Mouse (Mus musculus) heart, adult 2 months (tissue): ENCODE results near the gene Gm11569. TPM values are rescaled to one million over a fixed set of nuclear protein-coding genes. Genes with fewer than 3 reads are reported as not detected.

Experiments
- DNase-seq, 2 experiments: peaks; one replicate each; pipeline ENCODE4 v3.0.0; 2021
- H3K27ac ChIP-seq: fragments of 200-600 bp; 2 replicates; pipeline ENCODE4 v1.8.1; 2022
- H3K27me3 ChIP-seq: fragments of 200-500 bp; 2 replicates; pipeline ENCODE4 v1.6.1; 2012; ENCODE audit warnings: mild to moderate bottlenecking, low read length, inconsistent platforms, mixed read lengths; ENCODE audit not compliant: control insufficient read depth, insufficient read depth
- H3K36me3 ChIP-seq: fragments of 200-500 bp; 2 replicates; pipeline ENCODE4 v1.6.1; 2012; ENCODE audit warnings: low read length, inconsistent platforms; ENCODE audit not compliant: control insufficient read depth, insufficient read depth
- H3K4me1 ChIP-seq: fragments of 200-500 bp; 2 replicates; pipeline ENCODE4 v1.6.1; 2011; ENCODE audit warnings: low read length; ENCODE audit not compliant: control insufficient read depth, insufficient read depth
- H3K4me3 ChIP-seq: fragments of 200-600 bp; 2 replicates; pipeline ENCODE4 v1.8.1; 2022
- H3K79me2 ChIP-seq: fragments of 200-500 bp; replicated peaks from 2 replicates; pipeline ENCODE4 v1.6.1; 2012; ENCODE audit warnings: mild to moderate bottlenecking, inconsistent platforms, low read length, moderate library complexity, mixed read lengths; ENCODE audit not compliant: control insufficient read depth, insufficient read depth
- H3K9ac ChIP-seq: fragments of 200-500 bp; 2 replicates; pipeline ENCODE4 v1.6.1; 2012; ENCODE audit warnings: low read depth, mild to moderate bottlenecking, control low read depth, inconsistent platforms, low read length, mixed read lengths
- CTCF ChIP-seq: fragments of 200-600 bp; IDR thresholded peaks from 2 replicates; pipeline ENCODE4 v1.8.1; 2022; ENCODE audit warnings: antibody characterized with exemption, mild to moderate bottlenecking, moderate library complexity
- EP300 ChIP-seq: fragments of 200-500 bp; IDR thresholded peaks from 2 replicates; pipeline ENCODE4 v1.6.1; 2011; ENCODE audit warnings: low read depth, low read length, control low read depth; ENCODE audit not compliant: insufficient read depth
- POLR2A ChIP-seq: fragments of 200-500 bp; IDR thresholded peaks from 2 replicates; pipeline ENCODE4 v1.6.1; 2011; ENCODE audit warnings: mild to moderate bottlenecking, low read depth, low read length, control low read depth; ENCODE audit not compliant: insufficient read depth
- WGBS: fragments of 180-500 bp; shearing (Covaris S2); methylation state at CpG from one replicate; pipeline ENCODE4 v1.1.7; 2018; 5-methylcytosine and 5-hydroxymethylcytosine counted together
- intact Hi-C: fragments of 180-260 bp; cut with DNase I; formaldehyde crosslinking; loops from one replicate; pipeline ENCODE4 v1.15.1; 2025
- polyA plus RNA-seq: library from polyadenylated mRNA; depleted of rRNA; stranded (reverse); fragments of >200 nt; gene quantifications from 2 replicates; pipeline ENCODE4 v1.2.3, GENCODE M21; 2012; rRNA removed
- total RNA-seq, 2 experiments: library from RNA; stranded (reverse); gene quantifications; 2 replicates each; pipeline ENCODE4 v1.2.3; 2021

Gm11569 gene
- total and polyA plus RNA-seq, 3 experiments: not detected

DNA sequence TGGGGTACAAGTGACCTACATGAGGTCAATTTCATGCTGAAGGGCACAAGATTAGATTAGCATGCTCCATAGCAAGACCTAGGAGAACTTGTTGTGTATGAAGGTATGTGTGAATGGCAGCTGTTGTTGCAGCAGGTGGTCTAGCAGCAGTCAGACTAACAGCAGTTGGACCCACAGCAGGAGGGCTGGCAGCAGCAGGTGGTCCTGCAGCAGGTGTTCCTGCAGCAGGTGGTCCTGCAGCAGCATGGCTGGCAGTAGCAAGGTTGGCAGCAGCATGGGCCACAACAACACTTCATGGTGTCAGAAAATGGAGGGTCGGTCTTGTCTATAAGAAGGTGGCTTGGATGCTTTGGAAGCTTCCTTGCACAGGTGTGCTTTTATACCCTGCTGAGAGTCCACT is 39.9 kb downstream of the Gm11569 start:
- no peak for TF ChIP-seq CTCF
- TF ChIP-seq POLR2A: no peak
- TF ChIP-seq EP300: no peak
- no peaks in the 10 kb centered on the region for H3K79me2 ChIP-seq
- DNase-seq: no peak
- no peaks in the 10 kb centered on the region for H3K4me1 ChIP-seq
- intact Hi-C loops: no loop called here
- H3K36me3 ChIP-seq: no peaks in the 10 kb centered on the region
- no peaks in the 10 kb centered on the region; the same call in 1 of the 2 replicates for H3K27me3 ChIP-seq
- 68% methylated on average over 1 of the region's 1 CpGs for WGBS
- no peak overlapping the region for H3K9ac ChIP-seq
- no peak overlapping the region for H3K27ac ChIP-seq
- no peak overlapping the region for H3K4me3 ChIP-seq

Other genes starting within 250 kb of the Gm11569 start
Only the 30 nearest of the 43 such genes appear.
- gene Gm11937, start 188.7 kb downstream of the Gm11569 start, total RNA-seq: not detected
- not detected in 2 replicates for gene Gm11937, start 188.7 kb downstream of the Gm11569 start, polyA plus RNA-seq
- gene Krtap2-4, start 184.1 kb downstream of the Gm11569 start, total RNA-seq: not detected
- not detected in 2 replicates for gene Krtap2-4, start 184.1 kb downstream of the Gm11569 start, polyA plus RNA-seq
- gene Gm11562, start 178.5 kb downstream of the Gm11569 start, total RNA-seq: not detected
- not detected in 2 replicates for gene Gm11562, start 178.5 kb downstream of the Gm11569 start, polyA plus RNA-seq
- gene Krtap4-1, start 170.7 kb downstream of the Gm11569 start, total RNA-seq: not detected
- not detected in 2 replicates for gene Krtap4-1, start 170.7 kb downstream of the Gm11569 start, polyA plus RNA-seq
- gene Krtap4-2, start 163.8 kb downstream of the Gm11569 start, total RNA-seq: not detected
- gene Krtap4-2, start 163.8 kb downstream of the Gm11569 start, polyA plus RNA-seq: not detected in 2 replicates
- gene Krtap4-7, start 154.8 kb downstream of the Gm11569 start, total RNA-seq: not detected
- not detected in 2 replicates for gene Krtap4-7, start 154.8 kb downstream of the Gm11569 start, polyA plus RNA-seq
- gene Gm11555, start 148.7 kb downstream of the Gm11569 start, total RNA-seq: not detected
- not detected in 2 replicates for gene Gm11555, start 148.7 kb downstream of the Gm11569 start, polyA plus RNA-seq
- gene Gm11563, start 140.0 kb downstream of the Gm11569 start, total RNA-seq: not detected
- not detected in 2 replicates for gene Gm11563, start 140.0 kb downstream of the Gm11569 start, polyA plus RNA-seq
- gene Krtap4-6, start 133.0 kb downstream of the Gm11569 start, total RNA-seq: not detected
- not detected in 2 replicates for gene Krtap4-6, start 133.0 kb downstream of the Gm11569 start, polyA plus RNA-seq
- not detected for gene Gm14190, start 108.2 kb downstream of the Gm11569 start, total RNA-seq
- gene Gm14190, start 108.2 kb downstream of the Gm11569 start, polyA plus RNA-seq: not detected in 2 replicates
- gene Gm14180, start 64.6 kb downstream of the Gm11569 start, total RNA-seq: not detected
- gene Gm14180, start 64.6 kb downstream of the Gm11569 start, polyA plus RNA-seq: not detected in 2 replicates
- gene Gm11595, start 26.0 kb downstream of the Gm11569 start, total RNA-seq: not detected
- gene Gm11595, start 26.0 kb downstream of the Gm11569 start, polyA plus RNA-seq: not detected in 2 replicates
- not detected for gene Krtap4-8, start 18.2 kb downstream of the Gm11569 start, total RNA-seq
- not detected in 2 replicates for gene Krtap4-8, start 18.2 kb downstream of the Gm11569 start, polyA plus RNA-seq
- gene Krtap4-9, start 13.7 kb downstream of the Gm11569 start, total RNA-seq: not detected
- not detected in 2 replicates for gene Krtap4-9, start 13.7 kb downstream of the Gm11569 start, polyA plus RNA-seq
- not detected for gene Gm11596, start 5.5 kb downstream of the Gm11569 start, total RNA-seq
- not detected in 2 replicates for gene Gm11596, start 5.5 kb downstream of the Gm11569 start, polyA plus RNA-seq
- gene Gm11554, start 5.5 kb upstream of the Gm11569 start, total RNA-seq: not detected
- gene Gm11554, start 5.5 kb upstream of the Gm11569 start, polyA plus RNA-seq: not detected in 2 replicates
- gene Krtap4-13, start 11.0 kb upstream of the Gm11569 start, total RNA-seq: not detected
- not detected in 2 replicates for gene Krtap4-13, start 11.0 kb upstream of the Gm11569 start, polyA plus RNA-seq
- gene Gm11564, start 16.7 kb upstream of the Gm11569 start, total RNA-seq: not detected
- not detected in 2 replicates for gene Gm11564, start 16.7 kb upstream of the Gm11569 start, polyA plus RNA-seq
- not detected for gene 2300003K06Rik, start 39.1 kb upstream of the Gm11569 start, total RNA-seq
- gene 2300003K06Rik, start 39.1 kb upstream of the Gm11569 start, polyA plus RNA-seq: not detected in 2 replicates
- not detected for gene Krtap4-16, start 52.7 kb upstream of the Gm11569 start, total RNA-seq
- not detected in 2 replicates for gene Krtap4-16, start 52.7 kb upstream of the Gm11569 start, polyA plus RNA-seq
- gene Gm11568, start 59.0 kb upstream of the Gm11569 start, total RNA-seq: not detected
- gene Gm11568, start 59.0 kb upstream of the Gm11569 start, polyA plus RNA-seq: not detected in 2 replicates
- not detected for gene Gm11559, start 65.5 kb upstream of the Gm11569 start, total RNA-seq
- not detected in 2 replicates for gene Gm11559, start 65.5 kb upstream of the Gm11569 start, polyA plus RNA-seq
- gene Krtap9-1, start 74.5 kb upstream of the Gm11569 start, total RNA-seq: not detected
- not detected in 2 replicates for gene Krtap9-1, start 74.5 kb upstream of the Gm11569 start, polyA plus RNA-seq
- gene Gm11567, start 80.3 kb upstream of the Gm11569 start, total RNA-seq: not detected
- gene Gm11567, start 80.3 kb upstream of the Gm11569 start, polyA plus RNA-seq: not detected in 2 replicates
- not detected for gene Krtap31-1, start 109.0 kb upstream of the Gm11569 start, total RNA-seq
- not detected in 2 replicates for gene Krtap31-1, start 109.0 kb upstream of the Gm11569 start, polyA plus RNA-seq
- gene Gm11565, start 115.8 kb upstream of the Gm11569 start, total RNA-seq: not detected
- not detected in 2 replicates for gene Gm11565, start 115.8 kb upstream of the Gm11569 start, polyA plus RNA-seq
- not detected for gene Krtap31-2, start 137.4 kb upstream of the Gm11569 start, total RNA-seq
- not detected in 2 replicates for gene Krtap31-2, start 137.4 kb upstream of the Gm11569 start, polyA plus RNA-seq
- gene Krtap9-5, start 149.5 kb upstream of the Gm11569 start, total RNA-seq: not detected
- gene Krtap9-5, start 149.5 kb upstream of the Gm11569 start, polyA plus RNA-seq: not detected in 2 replicates
- not detected for gene Krtap29-1, start 180.1 kb upstream of the Gm11569 start, total RNA-seq
- gene Krtap29-1, start 180.1 kb upstream of the Gm11569 start, polyA plus RNA-seq: not detected in 2 replicates
- gene Krtap16-1, start 187.7 kb upstream of the Gm11569 start, total RNA-seq: not detected
- gene Krtap16-1, start 187.7 kb upstream of the Gm11569 start, polyA plus RNA-seq: not detected in 2 replicates